Mouse (Mus musculus) neural tube, embryonic 11.5 days (tissue): ENCODE data around the gene Dennd6b. TPM values are rescaled to one million over a fixed set of nuclear protein-coding genes. Genes with fewer than 3 reads are reported as not detected.

ENCODE experiments used
- ATAC-seq: fragments of 200-750 bp; cut with Nextera tagmentation; 2 replicates; pipeline ENCODE4 v1.8.0; 2017; ENCODE audit warnings: moderate number of reproducible peaks, mild to moderate bottlenecking, moderate TSS enrichment, moderate library complexity; ENCODE audit not compliant: insufficient read depth, low FRiP score, low TSS enrichment
- DNase-seq: peaks from one replicate; pipeline ENCODE4 v3.0.0-alpha.2; 2015; ENCODE audit warnings: low spot score
- H3K27ac ChIP-seq: fragments of 300-500 bp; sonication (generic); 2 replicates; pipeline ENCODE4 v1.5.1; 2014; ENCODE audit warnings: low read depth, mild to moderate bottlenecking, low read length
- H3K27me3 ChIP-seq: fragments of 300-500 bp; sonication (generic); 2 replicates; pipeline ENCODE4 v1.6.1; 2014; ENCODE audit warnings: mild to moderate bottlenecking, low read length, mixed read lengths; ENCODE audit not compliant: control insufficient read depth, insufficient read depth
- H3K36me3 ChIP-seq: fragments of 300-500 bp; sonication (generic); 2 replicates; pipeline ENCODE4 v1.6.1; 2014; ENCODE audit warnings: mild to moderate bottlenecking, low read length, moderate library complexity, mixed read lengths; ENCODE audit not compliant: control insufficient read depth, insufficient read depth
- H3K4me1 ChIP-seq: fragments of 300-500 bp; sonication (generic); 2 replicates; pipeline ENCODE4 v1.6.1; 2014; ENCODE audit warnings: low read length, mixed read lengths; ENCODE audit not compliant: control insufficient read depth, insufficient read depth
- H3K4me2 ChIP-seq: fragments of 300-500 bp; sonication (generic); 2 replicates; pipeline ENCODE4 v1.6.1; 2014; ENCODE audit warnings: low read depth, mild to moderate bottlenecking, moderate library complexity
- H3K4me3 ChIP-seq: fragments of 300-500 bp; sonication (generic); 2 replicates; pipeline ENCODE4 v1.5.1; 2014; ENCODE audit warnings: low read depth, low read length
- H3K9ac ChIP-seq: fragments of 300-500 bp; sonication (generic); 2 replicates; pipeline ENCODE4 v1.6.1; 2014; ENCODE audit warnings: mild to moderate bottlenecking, low read length
- H3K9me3 ChIP-seq: fragments of 300-500 bp; sonication (generic); 2 replicates; pipeline ENCODE4 v1.6.1; 2016; ENCODE audit warnings: low read length; ENCODE audit not compliant: control insufficient read depth
- WGBS: fragments of 180-500 bp; shearing (Covaris S2); extraction: QIAGEN DNeasy Blood & Tissue Kit; methylation state at CpG from one replicate; pipeline ENCODE4 v1.1.7; 2014; 5-methylcytosine and 5-hydroxymethylcytosine counted together
- polyA plus RNA-seq: library from polyadenylated mRNA; unstranded; fragments of >200 nt; fragmentation: Nextera tagmentation; extraction: Ambion mirVana; gene quantifications from 2 replicates; pipeline ENCODE4 v1.2.1, GENCODE M21; 2014

Gene Dennd6b
- polyA plus RNA-seq, 1 experiment from 2014 or later: 33.6 TPM

DNA sequence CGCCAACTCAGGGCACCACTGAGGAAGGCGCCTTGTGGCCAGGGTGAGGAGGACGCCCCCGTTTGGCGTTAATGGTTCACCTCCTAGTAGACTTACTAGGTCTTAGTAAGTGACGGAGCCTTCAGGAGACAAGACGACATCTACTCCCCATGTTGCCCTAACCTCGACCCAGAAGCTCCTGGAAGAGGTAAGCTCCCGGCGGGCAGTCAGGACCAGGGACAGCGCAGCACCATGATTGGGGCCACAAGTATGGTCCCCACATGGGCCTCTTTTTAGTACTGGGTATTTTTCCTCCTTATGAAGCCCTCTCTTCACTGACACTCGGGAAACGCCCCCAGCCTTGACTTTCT lies 46.3 kb downstream of the Dennd6b start:
- Histone ChIP-seq H3K4me1 (peaks cover 18% of the 10 kb centered on the region), H3K36me3 (peaks cover 2% of the 10 kb centered on the region; the same call in 1 of the 2 replicates), H3K4me3 (peak overlapping the region; percentile 78), H3K27me3 (peaks cover 12% of the 10 kb centered on the region; the same call in 1 of the 2 replicates), H3K9me3 (no peaks in the 10 kb centered on the region), H3K9ac (peak overlapping the region; percentile 94), H3K27ac (peak overlapping the region; percentile 81), H3K4me2 (peak overlapping the region; percentile 88)
- DNase-seq: peak; percentile 51
- ATAC-seq: 0 out of 2 replicates have a peak, but pooled peaks have one; percentile 9
- WGBS: 3% methylated on average over 13 of the region's 13 CpGs

DNA sequence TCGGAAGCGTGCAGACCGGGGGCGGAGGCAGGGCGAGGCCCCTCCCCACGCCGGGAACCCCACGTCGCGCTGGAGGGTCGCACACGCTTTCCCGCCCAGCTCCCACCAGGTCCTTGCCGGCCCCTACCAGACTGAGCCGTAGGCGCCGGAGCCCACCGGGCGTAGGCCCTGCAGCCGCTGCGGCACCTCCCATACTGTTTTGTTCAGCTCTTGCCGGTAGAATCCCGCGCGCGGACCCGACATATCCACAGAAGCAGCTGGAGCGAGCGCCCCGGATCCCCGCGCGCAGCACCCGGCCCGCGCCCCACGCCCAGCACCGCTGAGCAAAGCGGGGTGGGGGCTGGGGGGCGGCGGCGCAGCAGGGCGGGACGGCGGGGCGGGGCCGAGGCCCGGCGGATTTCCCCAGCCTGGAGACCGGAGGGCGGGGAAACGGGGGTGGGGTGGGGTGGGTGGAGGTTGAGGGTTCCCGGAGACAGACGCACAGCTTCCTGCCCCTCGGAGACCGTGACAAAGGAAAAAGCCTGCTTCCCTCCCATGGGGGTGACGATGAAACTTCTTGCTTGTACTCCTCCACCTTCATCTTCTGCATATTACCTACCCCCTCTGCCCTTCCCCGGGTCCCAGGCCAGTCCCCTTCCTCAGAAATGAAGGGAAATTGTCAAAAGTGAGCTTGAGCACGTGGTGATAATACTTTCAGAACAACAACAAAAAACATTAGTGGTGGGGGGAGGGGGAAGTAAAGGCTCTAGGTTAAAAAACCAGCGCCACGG lies 46.8 kb downstream of the Dennd6b start, which contains the start of gene Mapk11:
Gene Mapk11 (minus strand): TSS at position 358 of the 770 bp plus-strand sequence.
- H3K9me3 ChIP-seq: no peaks in the 10 kb centered on the region
- peaks cover 18% of the 10 kb centered on the region for H3K4me1 ChIP-seq
- H3K4me2 ChIP-seq: peak within 1 kb of the TSS; percentile 88
- peak; percentile 39 for ATAC-seq
- peak; percentile 71 for DNase-seq
- H3K27ac ChIP-seq: peak within 1 kb of the TSS; percentile 81
- 0% methylated on average over 54 of the region's 61 CpGs for WGBS
- H3K36me3 ChIP-seq: peaks cover 2% of the 10 kb centered on the region; the same call in 1 of the 2 replicates
- H3K4me3 ChIP-seq: peak within 1 kb of the TSS; percentile 78
- peaks cover 12% of the 10 kb centered on the region; the same call in 1 of the 2 replicates for H3K27me3 ChIP-seq
- peak within 1 kb of the TSS; percentile 94 for H3K9ac ChIP-seq

DNA sequence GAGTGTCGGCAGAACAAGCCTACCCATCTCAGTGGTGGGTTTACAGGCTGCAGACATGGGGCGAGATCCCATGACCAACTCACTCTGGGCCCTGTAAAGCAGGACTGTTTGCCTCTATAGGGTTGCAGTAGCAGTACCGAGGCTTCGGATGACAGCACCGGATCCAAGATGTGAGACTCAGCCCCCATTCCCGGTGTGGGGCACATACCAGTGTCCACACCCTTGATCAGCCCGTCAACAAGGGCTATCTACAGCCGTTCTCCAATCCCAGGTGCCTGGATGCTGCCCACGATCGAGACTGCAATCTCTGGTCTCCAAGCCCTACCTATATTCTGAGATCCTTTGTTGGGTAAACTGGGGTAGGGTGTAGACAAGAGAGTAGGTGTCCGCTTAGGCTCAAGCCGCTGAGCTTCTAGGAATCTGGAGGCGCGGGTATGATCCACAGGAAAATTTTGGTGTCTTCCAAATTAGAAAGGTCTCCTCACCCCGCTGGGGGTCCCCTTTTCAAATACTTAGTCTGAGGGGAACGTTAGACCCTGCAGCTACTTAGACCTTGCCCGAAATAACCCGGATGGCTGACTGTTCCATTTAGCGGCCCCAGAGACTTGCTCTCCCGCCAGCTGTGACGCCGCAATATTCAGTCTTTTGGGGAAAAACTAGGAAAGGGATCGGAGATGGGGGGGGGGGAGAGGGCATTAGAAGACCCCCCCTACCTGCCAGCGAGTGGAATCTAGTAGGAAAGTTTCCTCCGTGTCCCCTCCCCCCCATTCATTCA lies 47.6 kb downstream of the Dennd6b start:
- H3K36me3 ChIP-seq: peaks cover 2% of the 10 kb centered on the region; the same call in 1 of the 2 replicates
- H3K4me2 ChIP-seq: peak overlapping the region; percentile 88
- ATAC-seq (0 out of 2 replicates have a peak, but pooled peaks have one; percentile 15), DNase-seq (peak; percentile 51)
- H3K4me3 ChIP-seq: peak overlapping the region; percentile 78
- H3K27ac ChIP-seq: peak overlapping the region; percentile 81
- peaks cover 18% of the 10 kb centered on the region for H3K4me1 ChIP-seq
- peak overlapping the region; percentile 94 for H3K9ac ChIP-seq
- WGBS: 7% methylated on average over 25 of the region's 25 CpGs
- H3K27me3 ChIP-seq: peaks cover 12% of the 10 kb centered on the region; the same call in 1 of the 2 replicates
- no peaks in the 10 kb centered on the region for H3K9me3 ChIP-seq

DNA sequence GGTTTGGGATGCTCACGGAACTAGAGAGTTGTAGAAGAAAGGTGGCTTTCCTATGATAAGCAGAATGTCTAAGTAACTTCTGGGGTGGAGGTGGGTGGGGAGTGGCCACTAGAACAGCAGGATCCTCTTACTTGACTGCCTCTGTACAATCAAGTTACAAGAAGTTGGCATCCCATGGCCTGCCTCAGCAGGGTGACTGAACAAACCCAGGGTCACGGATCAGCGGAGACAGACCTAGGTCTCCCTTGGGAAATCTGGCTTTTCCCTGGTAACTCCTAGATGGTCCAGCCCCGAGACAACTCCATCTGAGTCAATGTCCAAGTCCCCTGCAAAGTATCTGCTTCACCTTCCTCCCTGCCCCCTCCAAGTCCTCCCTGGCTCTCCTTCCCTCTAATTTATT lies 48.4 kb downstream of the Dennd6b start:
- DNase-seq: no peak
- peak overlapping the region; percentile 88 for H3K4me2 ChIP-seq
- H3K36me3 ChIP-seq: peaks cover 2% of the 10 kb centered on the region; the same call in 1 of the 2 replicates
- H3K9me3 ChIP-seq: no peaks in the 10 kb centered on the region
- 38% methylated on average over 4 of the region's 4 CpGs for WGBS
- ATAC-seq: no peak
- no peak overlapping the region for H3K9ac ChIP-seq
- peaks cover 12% of the 10 kb centered on the region; the same call in 1 of the 2 replicates for H3K27me3 ChIP-seq
- peak overlapping the region; percentile 78 for H3K4me3 ChIP-seq
- H3K4me1 ChIP-seq: peaks cover 18% of the 10 kb centered on the region
- H3K27ac ChIP-seq: no peak overlapping the region

DNA sequence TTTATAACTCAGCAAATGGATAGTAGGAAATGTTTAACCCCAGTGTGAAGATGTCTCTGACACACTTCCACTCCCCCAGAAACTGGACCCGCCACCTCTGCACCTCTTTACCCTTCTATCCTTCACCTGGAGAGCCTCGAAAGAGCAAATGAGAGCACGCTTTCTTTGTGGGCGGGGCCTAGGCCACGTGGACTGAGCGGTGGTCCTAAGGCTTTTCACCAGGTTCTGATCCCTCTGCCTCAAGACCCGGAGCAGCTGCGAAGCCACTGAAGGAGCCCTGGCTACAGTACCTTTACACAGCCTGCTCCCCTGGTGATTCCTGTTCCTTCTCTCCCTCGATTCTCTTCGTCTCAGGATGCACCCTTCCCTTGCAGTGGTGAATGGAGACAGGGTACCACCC lies 48.8 kb downstream of the Dennd6b start:
- Histone ChIP-seq H3K4me3 (peak overlapping the region; percentile 78), H3K4me2 (peak overlapping the region; percentile 88), H3K27me3 (peaks cover 12% of the 10 kb centered on the region; the same call in 1 of the 2 replicates), H3K4me1 (peaks cover 18% of the 10 kb centered on the region), H3K9ac (no peak overlapping the region), H3K9me3 (no peaks in the 10 kb centered on the region), H3K36me3 (peaks cover 2% of the 10 kb centered on the region; the same call in 1 of the 2 replicates), H3K27ac (no peak overlapping the region)
- no peak for DNase-seq
- no peak for ATAC-seq
- 24% methylated on average over 10 of the region's 10 CpGs for WGBS

DNA sequence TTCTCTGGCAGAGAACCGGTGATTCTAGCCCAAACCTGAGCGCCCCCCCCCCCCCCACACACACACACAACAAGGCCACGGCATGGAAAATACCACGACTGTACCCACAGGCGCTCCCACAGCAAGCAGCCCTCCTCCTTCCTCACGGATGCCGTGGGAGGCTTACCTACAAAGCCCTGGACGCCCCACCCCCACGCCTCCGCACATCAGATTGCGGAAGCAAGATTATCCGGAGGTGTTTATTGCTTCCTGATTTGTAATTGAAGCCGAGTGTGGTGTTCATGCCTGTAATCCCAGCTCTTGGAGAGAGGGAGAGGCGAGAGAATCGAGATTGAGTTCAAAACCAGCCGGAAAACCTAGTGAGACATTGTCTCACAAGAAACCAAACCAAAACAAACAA lies 49.3 kb downstream of the Dennd6b start:
- no peak for DNase-seq
- Histone ChIP-seq H3K4me1 (peaks cover 18% of the 10 kb centered on the region), H3K27me3 (peaks cover 12% of the 10 kb centered on the region; the same call in 1 of the 2 replicates), H3K4me3 (peak overlapping the region; percentile 78), H3K9ac (peak overlapping the region; percentile 49), H3K36me3 (peaks cover 2% of the 10 kb centered on the region; the same call in 1 of the 2 replicates), H3K9me3 (no peaks in the 10 kb centered on the region), H3K27ac (no peak overlapping the region), H3K4me2 (peak overlapping the region; percentile 88)
- ATAC-seq: no peak
- WGBS: 8% methylated on average over 15 of the region's 16 CpGs

DNA sequence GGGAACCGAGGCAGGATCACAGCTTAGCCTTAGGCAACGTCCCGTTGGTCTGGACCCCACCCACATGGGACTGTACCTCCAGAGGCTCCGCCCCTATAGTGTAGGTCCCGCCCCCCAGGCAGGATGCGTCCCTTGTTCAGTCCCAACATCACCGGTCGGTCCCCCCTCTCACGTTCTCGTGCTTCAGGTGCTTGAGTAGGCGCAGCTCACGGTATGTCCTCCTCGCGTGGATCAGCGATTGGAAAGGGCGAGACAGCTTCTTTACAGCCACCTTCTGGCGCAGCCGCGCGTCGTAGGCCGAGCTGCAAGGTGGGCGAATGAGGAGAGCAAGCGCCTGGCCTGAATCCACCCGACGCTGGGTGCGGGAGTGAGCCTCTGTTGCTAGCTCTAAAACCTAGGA lies 49.8 kb downstream of the Dennd6b start:
- H3K9ac ChIP-seq: peak overlapping the region; percentile 49
- peak overlapping the region; percentile 78 for H3K4me3 ChIP-seq
- H3K36me3 ChIP-seq: peaks cover 2% of the 10 kb centered on the region; the same call in 1 of the 2 replicates
- peaks cover 12% of the 10 kb centered on the region; the same call in 1 of the 2 replicates for H3K27me3 ChIP-seq
- WGBS: 3% methylated on average over 27 of the region's 27 CpGs
- ATAC-seq (no peak), DNase-seq (peak; percentile 49)
- H3K9me3 ChIP-seq: no peaks in the 10 kb centered on the region
- H3K27ac ChIP-seq: no peak overlapping the region
- peak overlapping the region; percentile 88 for H3K4me2 ChIP-seq
- H3K4me1 ChIP-seq: peaks cover 18% of the 10 kb centered on the region

DNA sequence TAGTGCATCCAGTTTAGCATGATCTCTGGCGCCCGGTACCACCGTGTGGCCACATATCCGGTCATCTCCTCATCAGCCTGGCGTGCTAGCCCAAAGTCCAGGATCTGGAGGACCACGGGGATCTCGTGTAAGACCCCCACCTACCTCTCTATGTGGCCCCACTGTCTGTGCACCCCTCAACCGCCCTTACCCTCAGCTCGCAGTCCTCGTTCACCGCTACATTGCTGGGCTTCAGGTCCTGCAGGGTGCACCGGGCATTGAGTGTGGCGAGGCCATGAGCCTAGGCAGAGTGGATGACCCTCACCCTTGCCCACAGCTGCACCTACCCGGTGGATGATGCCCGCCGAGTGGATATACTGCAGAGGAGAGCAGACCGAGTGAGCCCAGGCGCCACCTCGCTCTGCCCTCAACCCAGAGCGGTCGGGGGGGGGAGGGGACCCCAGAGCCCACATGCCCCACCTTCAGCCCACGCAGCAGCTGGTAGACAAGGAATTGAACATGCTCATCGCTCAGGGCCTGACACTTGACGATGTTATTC lies 50.4 kb downstream of the Dennd6b start:
- Histone ChIP-seq H3K27ac (no peak overlapping the region), H3K36me3 (peaks cover 2% of the 10 kb centered on the region; the same call in 1 of the 2 replicates), H3K9ac (no peak overlapping the region), H3K4me3 (no peak overlapping the region), H3K9me3 (no peaks in the 10 kb centered on the region), H3K27me3 (peaks cover 12% of the 10 kb centered on the region; the same call in 1 of the 2 replicates), H3K4me2 (peak overlapping the region; percentile 88; the same call in 1 of the 2 replicates), H3K4me1 (peaks cover 19% of the 10 kb centered on the region)
- ATAC-seq (no peak), DNase-seq (no peak)
- WGBS: 77% methylated on average over 24 of the region's 24 CpGs
